Mouse (Mus musculus) hindbrain, postnatal 0 days (tissue): ENCODE measurements around the gene Scd4. TPM values are rescaled to one million over a fixed set of nuclear protein-coding genes. Genes with fewer than 3 reads are reported as not detected.
"Not testable (repeated sequence)": the region's sequence is repeated elsewhere in the genome, so short reads cannot be mapped to it uniquely, and the experiment has no call there.

Experiments
- ATAC-seq: fragments of 200-750 bp; cut with Nextera tagmentation; 2 replicates; pipeline ENCODE4 v1.8.0; 2017; ENCODE audit warnings: mild to moderate bottlenecking, moderate TSS enrichment, moderate library complexity
- DNase-seq: peaks from one replicate; pipeline ENCODE4 v3.0.0-alpha.2; 2015; ENCODE audit warnings: low spot score
- H3K27ac ChIP-seq: fragments of 300-500 bp; sonication (generic); 2 replicates; pipeline ENCODE4 v1.5.1; 2014; ENCODE audit warnings: mild to moderate bottlenecking
- H3K27me3 ChIP-seq: fragments of 300-500 bp; sonication (generic); 2 replicates; pipeline ENCODE4 v1.6.1; 2014; ENCODE audit warnings: low read length, mixed read lengths; ENCODE audit not compliant: insufficient read depth
- H3K36me3 ChIP-seq: fragments of 300-500 bp; sonication (generic); 2 replicates; pipeline ENCODE4 v1.6.1; 2014; ENCODE audit warnings: low read length, mixed read lengths; ENCODE audit not compliant: insufficient read depth
- H3K4me1 ChIP-seq: fragments of 300-500 bp; sonication (generic); 2 replicates; pipeline ENCODE4 v1.6.1; 2014; ENCODE audit warnings: antibody characterized with exemption, low read length, mixed read lengths; ENCODE audit not compliant: insufficient read depth
- H3K4me2 ChIP-seq: fragments of 300-500 bp; sonication (generic); 2 replicates; pipeline ENCODE4 v1.6.1; 2014; ENCODE audit warnings: low read depth, mild to moderate bottlenecking, low read length, moderate library complexity, mixed read lengths
- H3K4me3 ChIP-seq: fragments of 300-500 bp; sonication (generic); 2 replicates; pipeline ENCODE4 v1.5.1; 2014; ENCODE audit warnings: low read length
- H3K9ac ChIP-seq: fragments of 300-500 bp; sonication (generic); replicated peaks from 2 replicates; pipeline ENCODE4 v1.6.1; 2014; ENCODE audit warnings: mild to moderate bottlenecking, low read length, moderate library complexity, mixed read lengths
- H3K9me3 ChIP-seq: fragments of 300-500 bp; sonication (generic); 2 replicates; pipeline ENCODE4 v1.6.1; 2016; ENCODE audit warnings: low read length, mixed read lengths
- CTCF ChIP-seq: IDR thresholded peaks from 2 replicates; pipeline ENCODE4 v1.5.1; 2016; ENCODE audit warnings: antibody characterized with exemption, control low read depth, low read depth
- WGBS: fragments of 180-500 bp; shearing (Covaris S2); extraction: QIAGEN DNeasy Blood & Tissue Kit; methylation state at CpG from one replicate; pipeline ENCODE4 v1.1.7; 2014; 5-methylcytosine and 5-hydroxymethylcytosine counted together
- polyA plus RNA-seq: library from polyadenylated mRNA; unstranded; fragments of >200 nt; fragmentation: Nextera tagmentation; extraction: Ambion mirVana; gene quantifications from 2 replicates; pipeline ENCODE4 v1.2.1, GENCODE M21; 2015
- total RNA-seq: library from RNA; depleted of rRNA; stranded (reverse); fragments of >200 nt; gene quantifications from 2 replicates; pipeline ENCODE4 v1.2.3, GENCODE M21; 2014

Gene Scd4
- total and polyA plus RNA-seq, 2 experiments from 2014 or later, result 0.09 to 0.84 TPM

- no peaks in the 10 kb centered on the region for H3K4me1 ChIP-seq
- no peak overlapping the region for H3K4me3 ChIP-seq
- TF ChIP-seq CTCF, result no peak
- WGBS, result 86% methylated on average over 15 of the region's 15 CpGs
- no peaks in the 10 kb centered on the region for H3K27me3 ChIP-seq
- peaks cover 54% of the 10 kb centered on the region for H3K36me3 ChIP-seq
- DNase-seq (no peak), ATAC-seq (no peak)
- H3K9ac ChIP-seq, result no peak overlapping the region
- H3K27ac ChIP-seq, result no peak overlapping the region
- H3K9me3 ChIP-seq, result no peaks in the 10 kb centered on the region
- H3K4me2 ChIP-seq, result no peak overlapping the region
Observed at GRCm38 (mm10) chr19:44305701-44306100, 27.2 kb upstream of the Scd4 start.

- no peaks in the 10 kb centered on the region for H3K27me3 ChIP-seq
- H3K36me3 ChIP-seq, result peaks cover 50% of the 10 kb centered on the region
- no peak for TF ChIP-seq CTCF
- no peaks in the 10 kb centered on the region for H3K4me1 ChIP-seq
- no peak overlapping the region for H3K4me3 ChIP-seq
- 64% methylated on average over 7 of the region's 7 CpGs for WGBS
- no peak for DNase-seq
- H3K9ac ChIP-seq, result no peak overlapping the region
- H3K27ac ChIP-seq, result no peak overlapping the region
- no peak for ATAC-seq
- no peaks in the 10 kb centered on the region for H3K9me3 ChIP-seq
- no peak overlapping the region for H3K4me2 ChIP-seq
Observed at GRCm38 (mm10) chr19:44306171-44306570, 26.7 kb upstream of the Scd4 start.

- Histone ChIP-seq H3K36me3 (peaks cover 39% of the 10 kb centered on the region), H3K4me2 (no peak overlapping the region), H3K27ac (no peak overlapping the region), H3K9me3 (no peaks in the 10 kb centered on the region), H3K9ac (no peak overlapping the region), H3K4me3 (no peak overlapping the region), H3K4me1 (no peaks in the 10 kb centered on the region), H3K27me3 (no peaks in the 10 kb centered on the region)
- DNase-seq (no peak), ATAC-seq (no peak)
- 75% methylated on average over 9 of the region's 9 CpGs for WGBS
- no peak for TF ChIP-seq CTCF
Observed at GRCm38 (mm10) chr19:44307101-44307914, 25.6 kb upstream of the Scd4 start.

GRCm38 (mm10) chr19:44307915-44308470 lies 24.9 kb upstream of the Scd4 start:
- H3K27ac ChIP-seq, result no peak overlapping the region
- no peaks in the 10 kb centered on the region for H3K4me1 ChIP-seq
- no peak for ATAC-seq
- no peak overlapping the region for H3K4me3 ChIP-seq
- no peak for TF ChIP-seq CTCF
- DNase-seq, result no peak
- H3K27me3 ChIP-seq, result no peaks in the 10 kb centered on the region
- 75% methylated on average over 6 of the region's 6 CpGs for WGBS
- no peak overlapping the region for H3K9ac ChIP-seq
- no peak overlapping the region for H3K4me2 ChIP-seq
- peaks cover 32% of the 10 kb centered on the region for H3K36me3 ChIP-seq
- no peaks in the 10 kb centered on the region for H3K9me3 ChIP-seq

GRCm38 (mm10) chr19:44308611-44309246 lies 24.2 kb upstream of the Scd4 start:
- Histone ChIP-seq H3K4me2 (no peak overlapping the region), H3K36me3 (peaks cover 25% of the 10 kb centered on the region; the same call in 1 of the 2 replicates), H3K27ac (no peak overlapping the region), H3K27me3 (no peaks in the 10 kb centered on the region), H3K9me3 (no peaks in the 10 kb centered on the region), H3K4me3 (no peak overlapping the region), H3K9ac (no peak overlapping the region), H3K4me1 (no peaks in the 10 kb centered on the region)
- ATAC-seq (no peak), DNase-seq (no peak)
- WGBS, result 84% methylated on average over 8 of the region's 8 CpGs
- no peak for TF ChIP-seq CTCF

GRCm38 (mm10) chr19:44309351-44310154 lies 23.3 kb upstream of the Scd4 start:
- Histone ChIP-seq H3K4me2 (no peak overlapping the region), H3K27ac (no peak overlapping the region), H3K4me3 (no peak overlapping the region), H3K36me3 (peaks cover 18% of the 10 kb centered on the region; the same call in 1 of the 2 replicates), H3K4me1 (peaks cover 3% of the 10 kb centered on the region; the same call in 1 of the 2 replicates), H3K9ac (no peak overlapping the region), H3K9me3 (no peaks in the 10 kb centered on the region), H3K27me3 (no peaks in the 10 kb centered on the region)
- DNase-seq (no peak), ATAC-seq (no peak)
- TF ChIP-seq CTCF, result peak; percentile 36
- WGBS, result 78% methylated on average over 12 of the region's 12 CpGs

- H3K36me3 ChIP-seq, result peaks cover 12% of the 10 kb centered on the region; the same call in 1 of the 2 replicates
- 97% methylated on average over 1 of the region's 1 CpGs for WGBS
- not testable (repeated sequence) for H3K4me1 ChIP-seq, H3K27me3 ChIP-seq, H3K4me3 ChIP-seq, H3K9me3 ChIP-seq, H3K27ac ChIP-seq, DNase-seq, ATAC-seq, H3K4me2 ChIP-seq, H3K9ac ChIP-seq
Observed at GRCm38 (mm10) chr19:44310155-44310575, 22.7 kb upstream of the Scd4 start.
